In genomic region chr3:36000275-36001239, GRCm38 (mm10) we compare ENCODE assay signal across 8 mouse cellular contexts. TPM values are rescaled to one million over a fixed set of nuclear protein-coding genes. Genes with fewer than 3 reads are reported as not detected.
DNase-seq lines count a peak whose midpoint lies in the region; ATAC-seq and TF ChIP-seq lines count a peak whose summit lies in the region.

Mccc1 (minus strand) TSS chr3:36000678.

- peak within 1 kb of the TSS; percentile 63 for H3K4me3 ChIP-seq in hindbrain, embryonic 10.5 days
- peak within 1 kb of the TSS; percentile 83 for H3K4me3 ChIP-seq in lung, postnatal 0 days (ENCODE audit: low read depth, low read length)

- peak within 1 kb of the TSS; percentile 90 for H3K27ac ChIP-seq in hindbrain, embryonic 10.5 days
- peak within 1 kb of the TSS; percentile 88 for H3K27ac ChIP-seq in lung, postnatal 0 days (ENCODE audit: low read length)

- H3K9ac ChIP-seq in lung, postnatal 0 days (replicated peaks; ENCODE audit: low read depth): peak within 1 kb of the TSS; percentile 72

- H3K4me2 ChIP-seq in lung, postnatal 0 days (replicated peaks; ENCODE audit: low read depth, low read length): peak within 1 kb of the TSS; percentile 56

- no peaks in the 10 kb centered on the region for H3K9me3 ChIP-seq in hindbrain, embryonic 10.5 days
- H3K9me3 ChIP-seq in lung, postnatal 0 days (ENCODE audit: low read length): no peaks in the 10 kb centered on the region

- peaks cover 8% of the 10 kb centered on the region; the same call in 1 of the 2 replicates for H3K4me1 ChIP-seq in hindbrain, embryonic 10.5 days (replicated peaks)
- H3K4me1 ChIP-seq in lung, postnatal 0 days (ENCODE audit: insufficient read depth, low read depth, low read length): no peaks in the 10 kb centered on the region

- ATAC-seq in frontal cortex, adult (ENCODE audit: low TSS enrichment): peak; percentile 98
- peak; percentile 99 for ATAC-seq in lung, postnatal 0 days

- no peaks in the 10 kb centered on the region for H3K27me3 ChIP-seq in hindbrain, embryonic 10.5 days (ENCODE audit: insufficient read depth, poor library complexity, severe bottlenecking)
- no peaks in the 10 kb centered on the region for H3K27me3 ChIP-seq in lung, postnatal 0 days (replicated peaks; ENCODE audit: insufficient read depth, low read length)

- 6% methylated on average over 39 of the region's 39 CpGs for WGBS in hindbrain, embryonic 10.5 days
- WGBS in lung, postnatal 0 days: 2% methylated on average over 37 of the region's 39 CpGs

- peak; percentile 82 for TF ChIP-seq EP300 in lung, postnatal 0 days (IDR thresholded peaks at IDR 0.05)

- TF ChIP-seq CTCF in lung, postnatal 0 days (IDR thresholded peaks at IDR 0.05): no peak

- H3K36me3 ChIP-seq in hindbrain, embryonic 10.5 days: 0 out of 2 replicates have a peak, but pooled peaks cover 1% of the 10 kb centered on the region
- H3K36me3 ChIP-seq in lung, postnatal 0 days (ENCODE audit: insufficient read depth, low read length): no peaks in the 10 kb centered on the region

- DNase-seq in MN1 (ENCODE audit: low spot score): peak; percentile 97
- peak; percentile 97 for DNase-seq in cerebellum, adult 9-10 months
- peak; percentile 94 for DNase-seq in hindbrain, embryonic 10.5 days (ENCODE audit: low spot score)
- peak; percentile 96 for DNase-seq in layer of hippocampus, adult 9-11 months
- peak; percentile 98 for DNase-seq in lung, postnatal 0 days (ENCODE audit: low spot score)
- DNase-seq in ovary, postnatal 14 days (ENCODE audit: low spot score): peak; percentile 88
- DNase-seq in thymus, postnatal 14 days: peak; percentile 92

RNA-seq across cellular contexts. Expression of gene Mccc1, which starts in this region (rescaled TPM):
- polyA plus RNA-seq in hindbrain, embryonic 10.5 days (2016; fragmentation: Nextera tagmentation; extraction: Ambion mirVana): 29.9 and 35.4 TPM in 2 replicates
- 20.8 and 27.6 TPM in 2 replicates for polyA plus RNA-seq in lung, postnatal 0 days (2015; fragmentation: Nextera tagmentation; extraction: Ambion mirVana)

Comparison
In these comparisons a context has a peak if more than half of its experiments do, and no peak if none do; other contexts are left out.
1. Peak in every context shown above with its lines: DNase-seq, ATAC-seq, H3K4me3 ChIP-seq and H3K27ac ChIP-seq.